Mouse (Mus musculus): ENCODE measurements around the gene Ltbp1. TPM values are rescaled to one million over a fixed set of nuclear protein-coding genes. Genes with fewer than 3 reads are reported as not detected.

The Ltbp1 gene
- polyA plus RNA-seq, 1 experiment from 2014 or later, result 14.2 TPM

- ATAC-seq (replicated peaks; ENCODE audit: low FRiP score), result no peak
- DNase-seq (ENCODE audit: low spot score), result no peak
- Histone ChIP-seq H3K4me2 (no peak overlapping the region), H3K36me3 (ENCODE audit: control insufficient read depth, insufficient read depth, low read length) (no peaks in the 10 kb centered on the region), H3K27me3 (replicated peaks; ENCODE audit: control insufficient read depth, insufficient read depth, low read length) (no peaks in the 10 kb centered on the region), H3K4me3 (ENCODE audit: low read depth, low read length) (no peak overlapping the region), H3K27ac (ENCODE audit: low read depth, low read length) (no peak overlapping the region), H3K9ac (ENCODE audit: low read depth, low read length) (no peak overlapping the region), H3K4me1 (replicated peaks; ENCODE audit: control insufficient read depth, insufficient read depth, low read length) (peaks cover 15% of the 10 kb centered on the region), H3K9me3 (ENCODE audit: control insufficient read depth, low read length) (no peaks in the 10 kb centered on the region)
- 81% methylated on average over 7 of the region's 7 CpGs for WGBS
Observed at GRCm38 (mm10) chr17:75066340-75066739, 61.0 kb downstream of the Ltbp1 start.

GRCm38 (mm10) chr17:75067314-75067713 lies 61.9 kb downstream of the Ltbp1 start:
- H3K4me1 ChIP-seq (replicated peaks; ENCODE audit: control insufficient read depth, insufficient read depth, low read length), result peaks cover 25% of the 10 kb centered on the region
- H3K4me3 ChIP-seq (ENCODE audit: low read depth, low read length), result no peak overlapping the region
- H3K36me3 ChIP-seq (ENCODE audit: control insufficient read depth, insufficient read depth, low read length), result no peaks in the 10 kb centered on the region
- WGBS, result 51% methylated on average over 8 of the region's 8 CpGs
- H3K9me3 ChIP-seq (ENCODE audit: control insufficient read depth, low read length), result no peaks in the 10 kb centered on the region
- no peak for ATAC-seq (replicated peaks; ENCODE audit: low FRiP score)
- H3K4me2 ChIP-seq, result no peak overlapping the region
- H3K9ac ChIP-seq (ENCODE audit: low read depth, low read length), result no peak overlapping the region
- DNase-seq (ENCODE audit: low spot score), result no peak
- H3K27ac ChIP-seq (ENCODE audit: low read depth, low read length), result no peak overlapping the region
- no peaks in the 10 kb centered on the region for H3K27me3 ChIP-seq (replicated peaks; ENCODE audit: control insufficient read depth, insufficient read depth, low read length)

GRCm38 (mm10) chr17:75069232-75069631 lies 63.9 kb downstream of the Ltbp1 start:
- Histone ChIP-seq H3K27ac (ENCODE audit: low read depth, low read length) (no peak overlapping the region), H3K36me3 (ENCODE audit: control insufficient read depth, insufficient read depth, low read length) (no peaks in the 10 kb centered on the region), H3K4me3 (ENCODE audit: low read depth, low read length) (no peak overlapping the region), H3K4me1 (replicated peaks; ENCODE audit: control insufficient read depth, insufficient read depth, low read length) (peaks cover 39% of the 10 kb centered on the region), H3K9me3 (ENCODE audit: control insufficient read depth, low read length) (no peaks in the 10 kb centered on the region), H3K9ac (ENCODE audit: low read depth, low read length) (no peak overlapping the region), H3K27me3 (replicated peaks; ENCODE audit: control insufficient read depth, insufficient read depth, low read length) (no peaks in the 10 kb centered on the region), H3K4me2 (no peak overlapping the region)
- WGBS, result 90% methylated on average over 5 of the region's 5 CpGs
- ATAC-seq (replicated peaks; ENCODE audit: low FRiP score) (no peak), DNase-seq (ENCODE audit: low spot score) (no peak)

GRCm38 (mm10) chr17:75071174-75071573 lies 65.8 kb downstream of the Ltbp1 start:
- Histone ChIP-seq H3K9me3 (ENCODE audit: control insufficient read depth, low read length) (no peaks in the 10 kb centered on the region), H3K36me3 (ENCODE audit: control insufficient read depth, insufficient read depth, low read length) (no peaks in the 10 kb centered on the region), H3K4me3 (ENCODE audit: low read depth, low read length) (no peak overlapping the region), H3K4me2 (peak overlapping the region; percentile 36), H3K9ac (ENCODE audit: low read depth, low read length) (no peak overlapping the region), H3K4me1 (replicated peaks; ENCODE audit: control insufficient read depth, insufficient read depth, low read length) (peaks cover 44% of the 10 kb centered on the region), H3K27me3 (replicated peaks; ENCODE audit: control insufficient read depth, insufficient read depth, low read length) (no peaks in the 10 kb centered on the region), H3K27ac (ENCODE audit: low read depth, low read length) (peak overlapping the region; percentile 29)
- 18% methylated on average over 2 of the region's 2 CpGs for WGBS
- peak; percentile 44 for DNase-seq (ENCODE audit: low spot score)
- ATAC-seq (replicated peaks; ENCODE audit: low FRiP score), result peak; percentile 78

- H3K9ac ChIP-seq (ENCODE audit: low read depth, low read length), result 0 out of 2 replicates have a peak overlapping the region, but pooled peaks have one; percentile 10
- no peaks in the 10 kb centered on the region for H3K9me3 ChIP-seq (ENCODE audit: control insufficient read depth, low read length)
- 66% methylated on average over 2 of the region's 2 CpGs for WGBS
- no peak overlapping the region for H3K4me3 ChIP-seq (ENCODE audit: low read depth, low read length)
- peak overlapping the region; percentile 29 for H3K27ac ChIP-seq (ENCODE audit: low read depth, low read length)
- peak overlapping the region; percentile 36 for H3K4me2 ChIP-seq
- no peak for DNase-seq (ENCODE audit: low spot score)
- H3K27me3 ChIP-seq (replicated peaks; ENCODE audit: control insufficient read depth, insufficient read depth, low read length), result no peaks in the 10 kb centered on the region
- peak; percentile 27; the same call in 1 of the 2 replicates for ATAC-seq (replicated peaks; ENCODE audit: low FRiP score)
- peaks cover 44% of the 10 kb centered on the region for H3K4me1 ChIP-seq (replicated peaks; ENCODE audit: control insufficient read depth, insufficient read depth, low read length)
- H3K36me3 ChIP-seq (ENCODE audit: control insufficient read depth, insufficient read depth, low read length), result no peaks in the 10 kb centered on the region
Observed at GRCm38 (mm10) chr17:75071749-75072148, 66.4 kb downstream of the Ltbp1 start.

- Histone ChIP-seq H3K36me3 (ENCODE audit: control insufficient read depth, insufficient read depth, low read length) (no peaks in the 10 kb centered on the region), H3K9ac (ENCODE audit: low read depth, low read length) (no peak overlapping the region), H3K27me3 (replicated peaks; ENCODE audit: control insufficient read depth, insufficient read depth, low read length) (no peaks in the 10 kb centered on the region), H3K9me3 (ENCODE audit: control insufficient read depth, low read length) (no peaks in the 10 kb centered on the region), H3K4me2 (peak overlapping the region; percentile 33; the same call in 1 of the 2 replicates), H3K4me1 (replicated peaks; ENCODE audit: control insufficient read depth, insufficient read depth, low read length) (peaks cover 44% of the 10 kb centered on the region), H3K27ac (ENCODE audit: low read depth, low read length) (peak overlapping the region; percentile 71), H3K4me3 (ENCODE audit: low read depth, low read length) (no peak overlapping the region)
- DNase-seq (ENCODE audit: low spot score), result peak; percentile 45
- 22% methylated on average over 8 of the region's 8 CpGs for WGBS
- peak; percentile 50 for ATAC-seq (replicated peaks; ENCODE audit: low FRiP score)
Observed at GRCm38 (mm10) chr17:75073887-75074286, 68.5 kb downstream of the Ltbp1 start.

GRCm38 (mm10) chr17:75074978-75075699 lies 69.8 kb downstream of the Ltbp1 start:
- ATAC-seq (replicated peaks; ENCODE audit: low FRiP score) (no peak), DNase-seq (ENCODE audit: low spot score) (no peak)
- H3K4me2 ChIP-seq, result no peak overlapping the region
- H3K27me3 ChIP-seq (replicated peaks; ENCODE audit: control insufficient read depth, insufficient read depth, low read length), result no peaks in the 10 kb centered on the region
- no peaks in the 10 kb centered on the region for H3K36me3 ChIP-seq (ENCODE audit: control insufficient read depth, insufficient read depth, low read length)
- H3K4me1 ChIP-seq (replicated peaks; ENCODE audit: control insufficient read depth, insufficient read depth, low read length), result peaks cover 44% of the 10 kb centered on the region
- 67% methylated on average over 19 of the region's 19 CpGs for WGBS
- H3K4me3 ChIP-seq (ENCODE audit: low read depth, low read length), result no peak overlapping the region
- peak overlapping the region; percentile 71 for H3K27ac ChIP-seq (ENCODE audit: low read depth, low read length)
- no peaks in the 10 kb centered on the region for H3K9me3 ChIP-seq (ENCODE audit: control insufficient read depth, low read length)
- H3K9ac ChIP-seq (ENCODE audit: low read depth, low read length), result no peak overlapping the region

- H3K27me3 ChIP-seq (replicated peaks; ENCODE audit: control insufficient read depth, insufficient read depth, low read length), result no peaks in the 10 kb centered on the region
- 84% methylated on average over 2 of the region's 2 CpGs for WGBS
- DNase-seq (ENCODE audit: low spot score) (no peak), ATAC-seq (replicated peaks; ENCODE audit: low FRiP score) (no peak)
- H3K9me3 ChIP-seq (ENCODE audit: control insufficient read depth, low read length), result no peaks in the 10 kb centered on the region
- H3K27ac ChIP-seq (ENCODE audit: low read depth, low read length), result no peak overlapping the region
- H3K4me3 ChIP-seq (ENCODE audit: low read depth, low read length), result no peak overlapping the region
- no peaks in the 10 kb centered on the region for H3K36me3 ChIP-seq (ENCODE audit: control insufficient read depth, insufficient read depth, low read length)
- no peaks in the 10 kb centered on the region for H3K4me1 ChIP-seq (replicated peaks; ENCODE audit: control insufficient read depth, insufficient read depth, low read length)
- H3K4me2 ChIP-seq, result no peak overlapping the region
- H3K9ac ChIP-seq (ENCODE audit: low read depth, low read length), result no peak overlapping the region
Observed at GRCm38 (mm10) chr17:75081401-75081800, 76.0 kb downstream of the Ltbp1 start.

GRCm38 (mm10) chr17:75082449-75082848 lies 77.1 kb downstream of the Ltbp1 start:
- DNase-seq (ENCODE audit: low spot score) (no peak), ATAC-seq (replicated peaks; ENCODE audit: low FRiP score) (no peak)
- Histone ChIP-seq H3K4me3 (ENCODE audit: low read depth, low read length) (no peak overlapping the region), H3K27me3 (replicated peaks; ENCODE audit: control insufficient read depth, insufficient read depth, low read length) (no peaks in the 10 kb centered on the region), H3K4me1 (replicated peaks; ENCODE audit: control insufficient read depth, insufficient read depth, low read length) (no peaks in the 10 kb centered on the region), H3K9me3 (ENCODE audit: control insufficient read depth, low read length) (no peaks in the 10 kb centered on the region), H3K27ac (ENCODE audit: low read depth, low read length) (no peak overlapping the region), H3K4me2 (no peak overlapping the region), H3K36me3 (ENCODE audit: control insufficient read depth, insufficient read depth, low read length) (no peaks in the 10 kb centered on the region), H3K9ac (ENCODE audit: low read depth, low read length) (no peak overlapping the region)
